Mouse (Mus musculus): ENCODE measurements around the gene 9130409I23Rik.

9130409I23Rik gene

DNA sequence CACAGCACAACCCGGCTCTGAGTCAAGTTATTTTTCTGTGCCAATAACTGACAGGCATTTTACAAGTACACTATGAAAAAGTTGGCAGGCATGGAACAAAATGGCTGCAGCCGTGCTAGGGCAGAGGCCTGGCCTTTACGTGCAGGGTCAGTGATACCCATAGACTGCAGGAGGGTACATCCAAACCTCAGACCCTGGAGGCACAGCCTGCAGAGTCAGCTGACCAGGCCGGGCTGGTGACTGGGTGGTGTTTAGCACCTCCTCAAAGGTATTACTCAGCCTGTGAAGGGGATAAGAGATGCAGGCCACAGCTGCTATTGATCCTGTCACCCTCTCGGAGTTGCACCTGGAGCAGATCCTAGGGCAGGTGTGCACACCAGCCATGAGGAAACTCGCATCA is at the start of gene 9130409I23Rik:
Gene 9130409I23Rik (plus strand): TSS at position 301 of the 400 bp plus-strand sequence.
- DNase-seq, result no peak

DNA sequence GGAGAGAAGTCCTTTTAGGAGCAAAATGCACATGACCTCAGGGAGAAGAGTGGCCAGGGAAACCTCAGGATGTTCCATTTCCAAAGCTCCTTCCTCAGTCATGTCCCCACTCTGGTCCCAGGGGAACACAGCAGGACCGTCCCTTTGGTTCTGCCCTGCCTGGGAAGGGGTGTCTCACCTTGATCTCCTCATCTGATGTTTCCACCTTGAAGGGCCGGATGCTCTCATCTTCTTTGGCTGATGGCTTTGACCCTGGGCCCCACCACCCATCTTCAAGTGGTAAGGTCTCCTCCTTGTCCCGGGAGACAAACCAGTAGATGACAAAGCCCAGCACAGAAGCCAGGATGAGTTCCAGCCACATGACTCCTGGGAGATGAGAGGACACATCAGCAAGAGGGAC is 49.4 kb upstream of the 9130409I23Rik start:
- DNase-seq, result no peak

DNA sequence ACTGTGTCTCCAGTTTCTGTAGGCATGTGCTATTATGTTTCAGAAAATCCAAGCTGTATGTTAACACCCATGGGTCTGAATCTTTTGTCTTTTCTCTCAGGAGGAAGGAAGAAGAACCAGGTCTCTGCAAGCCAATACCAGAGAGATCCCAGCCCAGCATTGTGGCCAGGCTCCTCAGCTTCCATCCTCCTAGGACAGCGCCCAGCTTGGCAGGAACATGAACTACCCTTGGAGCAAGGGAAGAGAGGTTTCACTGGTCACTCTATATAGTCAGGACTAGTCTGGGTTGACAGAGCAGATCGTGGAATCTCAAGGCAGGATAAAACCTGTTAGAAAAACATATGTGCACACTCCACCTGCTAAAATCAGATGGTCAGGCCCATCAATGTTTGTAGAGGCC is 47.2 kb upstream of the 9130409I23Rik start:
- no peak for DNase-seq

DNA sequence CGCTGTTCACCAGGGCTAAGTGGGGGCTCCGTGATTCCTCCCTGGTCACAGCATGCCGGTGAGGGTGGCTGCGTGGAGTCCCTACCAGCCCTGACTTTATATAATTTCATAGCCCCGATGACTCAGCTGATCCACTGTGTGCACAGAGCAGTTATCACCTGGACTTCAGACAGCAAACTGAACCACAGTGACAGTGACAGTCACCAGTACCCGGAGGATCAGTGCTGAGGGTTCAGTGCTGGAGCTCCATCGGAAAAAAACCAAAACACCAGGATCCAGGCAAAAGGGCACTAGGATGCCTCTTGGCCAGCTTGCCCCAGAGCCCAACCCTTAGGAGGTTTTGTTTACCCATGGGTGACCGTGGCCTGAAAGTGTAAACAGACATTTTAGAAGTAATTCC is 45.7 kb upstream of the 9130409I23Rik start:
- no peak for DNase-seq

DNA sequence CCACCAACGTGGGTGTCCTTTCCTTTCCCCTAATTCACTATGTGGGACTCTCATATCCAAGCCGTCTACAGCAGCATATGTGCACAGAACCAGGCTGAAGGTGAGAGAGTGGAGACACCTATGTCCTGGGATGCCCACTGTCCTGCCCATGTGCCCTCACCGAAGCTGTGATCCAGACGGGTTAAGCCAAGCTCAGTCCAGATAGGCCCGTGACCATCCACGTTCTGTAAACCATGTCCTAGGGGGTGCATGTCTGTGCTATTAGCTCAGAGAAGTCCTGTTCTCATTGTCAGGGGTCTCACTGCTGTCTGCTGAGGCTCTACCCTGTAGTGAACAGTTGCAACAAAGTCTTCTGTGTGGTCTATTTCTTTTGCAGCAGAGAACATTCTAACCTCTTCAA is 43.2 kb upstream of the 9130409I23Rik start:
- DNase-seq, result no peak

DNA sequence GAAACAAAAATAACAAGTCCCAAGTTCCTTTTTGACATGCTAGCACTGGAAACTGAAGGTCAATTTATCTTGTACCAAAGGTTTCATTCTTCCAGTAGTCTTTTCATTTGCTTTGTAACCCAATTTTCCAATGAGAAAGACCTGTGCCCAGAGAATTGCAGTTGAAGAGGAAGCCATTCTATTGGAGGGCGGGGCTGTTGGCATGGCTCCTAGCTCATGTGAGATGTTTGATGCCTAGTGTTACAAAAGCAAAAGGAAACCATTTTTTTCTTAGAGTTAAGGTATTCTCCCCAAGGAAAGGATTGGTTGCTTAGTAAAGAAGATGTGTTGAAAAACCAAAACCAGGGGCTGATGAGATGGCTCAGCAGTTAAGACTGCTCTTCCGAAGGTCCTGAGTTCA is 42.8 kb upstream of the 9130409I23Rik start:
- DNase-seq, result peak; percentile 75 to 80

DNA sequence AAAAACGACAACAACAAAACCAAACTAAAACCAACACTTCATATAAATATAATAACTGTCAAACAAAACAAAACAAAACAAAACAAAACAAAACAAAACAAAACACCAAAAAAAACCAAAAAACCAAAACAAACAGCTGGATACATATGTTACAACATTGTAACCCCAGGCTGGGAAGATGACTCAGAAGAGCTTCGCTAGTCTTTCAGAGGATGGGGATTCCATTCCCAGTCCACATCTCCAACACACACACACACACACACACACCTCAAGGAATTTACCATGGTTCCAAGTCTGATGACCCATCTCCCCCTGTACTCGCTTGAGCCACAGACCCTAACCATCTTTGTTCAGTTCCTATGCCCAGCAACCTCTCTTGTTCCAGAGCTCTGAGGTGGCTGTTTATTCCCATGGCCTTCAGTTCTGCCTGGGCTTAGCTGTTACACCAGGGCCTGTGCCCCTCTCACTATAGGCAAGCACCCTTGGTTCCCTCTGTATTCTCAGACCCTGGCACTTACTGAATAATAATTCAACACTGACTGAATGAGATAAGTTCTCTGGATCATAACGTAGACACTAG is 41.9 kb upstream of the 9130409I23Rik start:
- DNase-seq, result no peak

DNA sequence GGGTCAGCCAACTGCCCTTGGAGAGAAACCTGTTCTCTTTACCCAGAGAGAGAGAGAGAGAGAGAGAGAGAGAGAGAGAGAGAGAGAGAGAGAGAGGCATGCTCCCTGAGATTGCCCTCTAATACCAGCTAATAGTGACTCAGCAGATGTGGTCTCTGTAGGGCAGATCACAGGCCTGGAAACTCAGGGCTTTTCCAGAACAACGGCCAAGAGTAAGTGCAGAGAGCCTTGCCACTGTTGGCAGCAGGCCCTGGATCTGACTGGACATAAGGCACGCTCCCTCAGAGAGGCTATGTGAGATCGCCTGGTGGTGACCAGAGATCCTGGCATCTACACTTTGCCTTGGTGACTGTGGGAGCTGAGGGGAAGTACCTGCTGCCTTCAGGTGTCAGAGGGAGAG is 41.3 kb upstream of the 9130409I23Rik start:
- peak; percentile 71 to 80 for DNase-seq

DNA sequence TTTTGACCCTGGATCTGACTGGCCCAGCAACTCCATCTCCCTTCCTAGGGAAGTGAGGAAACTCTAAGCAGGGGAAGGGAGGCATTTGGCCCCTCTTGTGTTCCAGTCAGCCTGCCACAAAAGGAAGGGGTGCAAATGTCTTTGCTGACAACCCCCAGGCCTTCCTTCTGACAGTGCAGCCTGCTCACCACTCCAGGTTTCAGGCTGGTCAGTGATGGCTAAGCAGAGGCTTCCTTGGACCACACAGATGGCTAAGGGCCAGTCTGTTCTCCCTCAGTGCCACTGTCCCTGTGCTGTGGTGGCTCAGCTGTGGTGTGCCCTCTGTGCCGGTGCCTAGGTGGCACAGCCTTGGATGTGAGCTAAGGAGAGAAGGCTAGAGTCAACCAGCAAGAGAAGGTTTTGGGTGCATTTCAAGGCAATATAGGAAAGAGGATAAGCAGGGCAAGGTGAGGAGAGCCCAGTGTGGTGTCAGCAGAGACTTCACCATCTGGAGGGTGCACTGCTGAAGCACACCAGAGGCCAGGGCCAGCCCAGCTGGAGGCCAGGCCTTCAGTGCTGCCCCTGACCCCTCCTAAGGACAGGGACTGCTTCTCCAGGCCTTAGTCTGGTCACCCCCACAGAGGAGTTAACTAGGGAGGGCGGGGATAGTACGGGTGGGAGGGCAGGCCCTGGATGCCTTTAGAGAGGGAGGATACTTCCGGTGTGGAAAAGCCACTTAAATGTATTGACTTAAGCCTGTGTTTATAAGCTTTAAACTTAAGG is 40.7 kb upstream of the 9130409I23Rik start:
- no peak for DNase-seq

DNA sequence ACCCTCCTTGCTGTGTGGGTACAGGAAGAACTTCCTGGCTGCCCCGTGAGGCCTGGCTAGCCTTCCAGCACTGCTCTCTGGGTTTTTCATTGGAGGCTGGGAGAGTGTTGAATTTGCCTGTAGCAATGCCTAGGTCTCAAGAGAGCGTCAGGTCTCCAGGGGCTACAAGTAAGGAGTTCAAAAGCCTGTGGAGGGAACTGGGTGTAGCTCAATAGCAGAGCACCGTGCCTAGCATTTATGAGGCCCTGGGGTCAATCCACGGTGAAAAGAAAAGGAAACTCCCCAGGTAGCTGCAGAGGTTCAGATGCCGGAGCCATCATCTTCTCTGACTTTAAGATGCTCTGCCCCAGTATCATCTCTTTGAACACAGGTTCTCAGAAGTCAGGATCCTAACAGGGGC is 39.4 kb upstream of the 9130409I23Rik start:
- no peak for DNase-seq

DNA sequence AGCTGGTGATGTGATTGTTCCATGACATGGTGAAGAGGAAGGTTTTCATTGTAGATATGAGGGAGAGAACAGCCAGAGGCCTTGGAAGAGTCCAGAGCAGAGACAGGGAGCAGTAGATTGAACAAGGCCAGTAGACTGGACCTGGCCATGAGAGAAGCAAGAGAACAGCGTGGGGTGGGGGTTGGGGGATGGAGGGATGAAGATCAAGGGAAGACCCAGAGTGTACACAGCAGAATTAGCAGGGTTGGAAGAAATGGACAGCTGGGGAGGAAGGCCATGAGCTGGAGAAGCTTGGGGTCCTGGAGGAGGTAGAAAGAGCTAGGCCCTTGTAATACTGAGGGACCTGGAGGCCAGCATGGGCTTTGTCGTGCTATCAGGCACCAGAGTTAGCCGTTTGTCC is 38.6 kb upstream of the 9130409I23Rik start:
- no peak for DNase-seq

DNA sequence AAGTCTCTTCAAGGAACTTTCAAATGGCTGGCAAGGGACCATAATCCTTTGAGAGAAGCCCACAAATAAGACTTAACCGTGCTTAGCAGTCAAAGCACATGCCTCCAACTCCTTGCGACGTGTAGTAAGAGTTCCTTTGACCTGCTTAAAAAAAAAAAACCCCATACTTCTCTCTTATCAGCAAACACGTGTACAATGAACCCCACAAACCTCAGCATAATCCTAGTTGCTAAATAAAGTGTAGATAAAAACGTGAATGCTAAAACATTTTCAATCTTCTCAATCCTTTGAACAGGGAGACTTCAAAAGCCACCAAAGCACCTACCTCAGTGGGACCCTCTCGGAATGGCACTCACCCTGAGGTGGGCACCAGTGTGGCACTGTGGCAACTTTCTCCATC is 37.6 kb upstream of the 9130409I23Rik start:
- DNase-seq, result no peak

DNA sequence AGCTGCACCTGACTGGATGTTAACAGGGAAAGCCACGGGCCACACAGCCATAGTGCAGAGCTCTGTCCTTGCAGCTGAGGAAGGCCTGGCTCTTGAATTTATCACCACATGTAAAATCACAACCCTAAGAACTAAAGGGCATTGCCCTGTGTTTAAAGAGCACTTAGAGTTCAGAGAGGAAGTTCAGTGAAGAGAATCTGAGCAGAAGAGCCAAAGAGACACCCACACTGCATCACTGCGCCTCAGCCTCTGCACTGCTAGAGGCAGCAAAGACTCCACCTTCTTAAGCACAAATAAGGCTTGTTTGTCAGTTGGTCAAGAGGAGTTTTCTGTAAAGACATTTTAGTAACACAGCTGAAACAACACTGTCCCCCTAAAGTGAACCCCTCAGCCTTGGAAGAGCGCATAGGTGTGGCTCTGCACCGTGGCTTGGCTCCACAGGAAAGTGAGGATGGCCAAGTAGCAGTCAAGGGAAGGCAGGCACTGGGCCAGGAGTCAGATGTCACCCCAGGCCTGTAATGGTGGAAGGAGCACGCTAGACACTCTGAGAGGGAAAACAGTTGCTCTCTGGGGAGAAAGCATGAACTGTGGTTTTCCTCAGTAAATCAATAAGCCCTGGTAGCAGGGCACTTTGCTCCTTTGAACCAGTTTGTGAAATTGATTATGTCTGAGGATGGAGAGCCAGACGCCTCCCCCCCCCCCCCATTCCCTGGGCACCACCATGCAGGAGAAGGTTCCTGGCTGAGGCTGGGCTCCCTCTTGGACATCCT is 36.1 kb upstream of the 9130409I23Rik start:
- peak; percentile 67 to 69 for DNase-seq

DNA sequence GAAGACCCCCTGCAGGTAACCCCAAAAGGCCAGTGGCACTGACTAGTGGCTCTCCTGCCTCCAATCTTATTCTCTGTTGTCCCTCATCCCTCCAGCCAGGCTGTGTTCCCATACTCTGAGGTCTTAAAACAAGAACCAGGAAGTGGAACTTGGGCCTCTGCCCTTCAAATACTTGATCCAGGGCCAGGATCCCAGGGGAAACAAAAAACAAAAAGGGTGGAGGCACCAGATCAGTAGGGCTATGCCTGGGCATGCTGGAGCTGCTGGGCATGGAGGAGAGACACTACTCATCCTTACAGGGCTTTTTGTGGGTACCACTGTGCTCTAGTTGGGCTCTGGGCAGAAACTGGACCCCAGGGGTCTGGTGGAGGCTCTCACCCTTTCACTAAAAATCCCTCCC is 35.5 kb upstream of the 9130409I23Rik start:
- DNase-seq, result peak; percentile 92 to 94

DNA sequence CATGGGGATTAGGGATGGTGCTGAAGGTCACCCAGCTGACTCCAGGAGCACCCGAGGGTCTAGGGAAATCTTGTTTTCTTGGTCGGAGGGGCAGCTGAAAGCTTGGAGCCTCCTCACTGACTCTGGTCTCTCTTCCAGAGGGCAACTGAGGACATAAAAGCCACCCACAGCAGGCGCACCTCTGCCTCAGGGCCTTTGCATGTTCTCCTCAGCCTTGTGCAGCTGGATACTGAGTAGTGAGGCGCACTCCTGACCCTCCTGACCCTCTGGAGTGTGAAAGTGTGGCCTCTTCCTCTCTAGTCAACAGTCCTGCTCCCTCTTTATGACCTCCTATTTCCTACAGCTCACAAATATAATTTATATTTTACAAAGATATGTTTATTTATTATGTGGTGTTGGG is 35.0 kb upstream of the 9130409I23Rik start:
- DNase-seq, result no peak

DNA sequence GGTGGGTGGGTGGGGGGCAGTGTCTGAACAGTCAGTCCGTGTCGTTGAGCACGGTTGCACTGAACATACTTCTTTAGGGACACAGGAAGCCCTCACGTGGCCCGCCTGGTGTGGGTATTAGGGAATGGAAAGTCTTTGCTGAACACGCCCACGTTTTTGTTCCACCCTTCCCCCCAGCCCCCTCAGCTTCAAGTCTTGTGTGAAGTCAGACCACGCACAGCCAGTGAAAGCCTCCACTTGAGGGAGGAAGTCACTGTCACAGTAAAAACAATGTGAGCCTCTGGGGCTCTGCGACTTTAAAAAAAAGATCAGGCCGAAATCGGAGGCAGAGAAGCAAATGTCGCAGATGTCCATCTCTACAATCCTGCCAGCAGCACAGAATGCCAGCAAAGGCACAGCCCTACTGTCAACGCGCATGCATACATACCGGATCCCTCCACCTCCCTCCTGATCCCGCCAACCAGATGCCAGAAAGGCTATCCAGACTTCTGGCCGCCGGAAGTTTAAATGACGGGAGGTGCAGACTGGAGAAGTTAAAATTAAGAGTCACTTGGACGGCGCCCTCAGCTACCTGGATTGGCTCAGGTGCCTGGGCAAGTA is 34.4 kb upstream of the 9130409I23Rik start:
- peak; percentile 91 to 94 for DNase-seq

DNA sequence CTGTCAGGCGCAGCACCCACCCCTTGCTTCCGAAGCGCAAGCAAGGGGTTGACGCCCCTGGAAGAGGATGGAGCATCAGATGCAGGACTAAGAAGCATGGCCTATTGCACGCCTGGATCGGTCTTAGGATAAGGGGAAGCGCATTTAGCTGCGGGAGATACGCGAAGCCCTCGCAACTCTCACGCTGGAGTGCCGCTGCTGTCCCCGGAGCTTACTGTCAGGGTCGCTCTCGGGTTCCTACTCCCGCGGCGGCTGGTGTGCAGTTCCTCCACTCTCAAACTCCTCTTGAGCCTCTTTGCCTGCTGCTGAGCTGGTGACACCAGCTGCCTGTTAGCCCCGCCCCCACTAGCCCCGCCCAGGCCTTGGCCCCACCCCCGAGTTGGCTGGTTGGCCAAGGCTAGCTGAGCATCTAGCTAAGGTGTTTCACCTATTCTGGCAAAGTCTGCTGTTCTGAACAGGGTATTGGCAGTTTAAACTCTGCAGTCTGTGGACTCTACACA is 33.8 kb upstream of the 9130409I23Rik start:
- peak; percentile 90 to 94 for DNase-seq

DNA sequence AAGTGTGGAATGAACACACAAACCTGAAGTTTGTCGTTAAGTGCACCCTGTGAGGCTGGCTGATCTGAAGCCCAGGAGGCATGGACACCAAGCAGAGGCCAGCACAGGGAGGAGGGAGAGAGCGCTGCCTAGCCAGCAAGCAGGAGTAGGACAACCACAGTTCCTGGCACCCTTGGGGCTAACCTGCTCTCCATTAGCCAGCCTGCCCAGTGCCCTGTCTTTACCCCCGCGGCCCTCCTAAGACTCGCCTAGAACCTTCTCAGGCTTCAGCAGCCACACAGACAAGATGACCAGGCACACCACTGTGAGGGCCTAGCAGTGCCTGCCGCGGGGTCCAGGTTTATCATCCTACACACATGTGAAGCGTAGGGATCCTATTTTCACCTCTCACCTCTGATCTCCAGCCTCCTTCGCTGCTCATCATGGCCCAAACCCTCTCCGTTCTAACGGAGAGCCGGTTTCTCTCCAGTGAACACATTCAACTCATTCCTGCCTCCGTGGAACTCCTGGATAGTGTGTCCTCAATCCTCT is 33.1 kb upstream of the 9130409I23Rik start:
- DNase-seq, result no peak

DNA sequence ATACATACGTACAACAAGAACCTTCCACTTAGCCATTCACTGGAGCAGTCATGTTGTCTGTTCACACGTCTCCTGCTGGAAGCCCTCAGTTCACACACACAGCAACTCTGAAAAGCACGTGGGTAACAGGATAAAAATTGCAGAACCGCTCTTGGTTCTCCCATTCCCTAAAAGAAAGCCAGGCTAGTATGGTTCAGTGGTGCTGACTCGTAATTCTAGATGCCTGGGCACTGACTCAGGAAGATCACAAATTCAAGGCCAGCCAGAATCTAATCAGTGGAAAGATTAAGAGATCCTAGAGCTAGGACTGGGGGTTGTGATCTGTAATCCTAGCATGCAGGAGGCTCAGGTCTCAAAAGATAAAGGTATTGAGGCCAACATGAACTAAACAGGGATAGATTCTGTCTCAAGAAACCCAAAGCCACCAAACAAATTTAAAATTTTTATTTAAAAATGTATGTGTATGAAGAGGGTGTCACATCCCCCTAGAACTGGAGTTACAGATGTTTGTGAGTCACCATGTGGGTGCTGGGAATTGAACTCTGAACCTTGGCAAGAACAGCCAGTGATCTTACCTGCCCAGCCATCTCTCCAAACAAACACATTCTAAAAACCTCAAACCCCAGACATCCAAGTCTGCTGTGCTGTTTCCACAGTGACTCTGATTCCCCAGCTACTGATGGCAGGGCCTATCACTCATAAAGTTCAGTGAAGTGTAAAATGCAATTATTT is 30.1 kb upstream of the 9130409I23Rik start, which contains the start of gene Ephx1:
Gene Ephx1 (minus strand): TSS at position 149 of the 732 bp plus-strand sequence.
- no peak for DNase-seq

DNA sequence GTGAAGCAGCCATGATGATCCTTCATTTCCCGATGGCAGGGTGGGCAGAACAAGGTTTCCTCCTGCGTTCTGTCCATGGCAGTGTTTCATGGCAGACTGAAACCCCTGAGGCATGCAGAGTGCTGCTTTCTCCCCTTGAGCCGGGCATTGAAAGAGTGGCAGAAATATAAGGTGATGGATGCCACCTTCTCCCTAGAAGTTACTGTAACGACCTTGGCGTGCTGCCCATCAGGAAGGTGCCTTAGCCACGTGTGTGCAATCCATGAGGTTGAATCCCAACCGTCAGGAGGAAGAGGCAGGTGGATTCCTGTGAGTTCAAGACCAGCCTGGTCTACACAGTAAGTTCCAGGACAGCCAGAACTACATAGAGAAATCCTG is 29.6 kb upstream of the 9130409I23Rik start:
- no peak for DNase-seq

DNA sequence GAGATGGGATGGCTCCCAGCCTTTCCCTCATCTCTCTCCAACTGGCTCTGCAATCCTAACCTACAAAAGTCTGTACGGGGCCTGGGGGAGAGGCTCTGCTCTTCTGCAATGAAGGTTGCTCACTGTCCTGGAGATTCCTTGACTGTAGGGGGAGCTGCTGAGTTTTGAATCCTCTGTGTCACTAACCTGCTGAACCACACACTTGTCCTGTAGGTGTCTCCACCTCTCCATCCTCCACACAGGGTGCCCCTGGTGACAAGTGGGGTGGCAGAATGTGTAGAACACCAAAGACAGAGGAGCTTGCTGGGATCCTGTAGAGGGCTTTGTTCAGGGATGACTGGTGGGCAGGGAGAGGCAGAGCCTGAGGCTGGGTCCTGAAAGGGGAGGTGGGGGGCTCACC is 28.8 kb upstream of the 9130409I23Rik start:
- peak; percentile 63 to 83 for DNase-seq

Data from lung, adult 18-20 months (tissue).